In genomic region chr7:130959868-130960267, GRCm38 (mm10) we compare ENCODE assay signal across 7 mouse cellular contexts. TPM values are rescaled to one million over a fixed set of nuclear protein-coding genes. Genes with fewer than 3 reads are reported as not detected.
DNase-seq lines count a peak whose midpoint lies in the region; ATAC-seq and TF ChIP-seq lines count a peak whose summit lies in the region.

No protein-coding gene starts in this region.

- H3K36me3 ChIP-seq in kidney, postnatal 0 days (ENCODE audit: insufficient read depth, low read length): no peaks in the 10 kb centered on the region
- H3K36me3 ChIP-seq in stomach, embryonic 14.5 days (ENCODE audit: control insufficient read depth, insufficient read depth, low read length): no peaks in the 10 kb centered on the region

- H3K9me3 ChIP-seq in kidney, postnatal 0 days (replicated peaks; ENCODE audit: low read length): no peaks in the 10 kb centered on the region
- H3K9me3 ChIP-seq in stomach, embryonic 14.5 days (ENCODE audit: control insufficient read depth, low read depth, low read length): no peaks in the 10 kb centered on the region

- 47% methylated on average over 7 of the region's 7 CpGs for WGBS in kidney, postnatal 0 days
- 17% methylated on average over 7 of the region's 7 CpGs for WGBS in stomach, embryonic 14.5 days

- H3K4me3 ChIP-seq in kidney, postnatal 0 days (replicated peaks; ENCODE audit: low read depth, low read length): no peak overlapping the region
- no peak overlapping the region for H3K4me3 ChIP-seq in stomach, embryonic 14.5 days (ENCODE audit: low read depth, low read length)

- no peak for ATAC-seq in kidney, postnatal 0 days (replicated peaks; ENCODE audit: low FRiP score, low read depth)
- ATAC-seq in stomach, embryonic 14.5 days (ENCODE audit: insufficient number of reproducible peaks, insufficient read depth, low FRiP score, low read depth): peak; percentile 69; the same call in 1 of the 2 replicates

- TF ChIP-seq CTCF in kidney, postnatal 0 days (IDR thresholded peaks at IDR 0.05; ENCODE audit: low read depth): no peak

- DNase-seq in right cerebral cortex, adult 2 months (ENCODE audit: low spot score in 2 of 2): peak; percentile 31 to 49
- DNase-seq in right cerebral cortex, adult 18-20 months: no peak
- DNase-seq in heart, adult 8-10 months (ENCODE audit: low spot score): peak; percentile 87
- DNase-seq in kidney, postnatal 0 days (ENCODE audit: low spot score): peak; percentile 46
- DNase-seq in thymus, adult 18-20 months: no peak
- DNase-seq in cerebellum, adult 11 months: no peak

- H3K4me2 ChIP-seq in kidney, postnatal 0 days (ENCODE audit: low read length): no peak overlapping the region
- no peak overlapping the region for H3K4me2 ChIP-seq in stomach, embryonic 14.5 days (replicated peaks; ENCODE audit: low read depth, low read length)

- no peak overlapping the region for H3K27ac ChIP-seq in kidney, postnatal 0 days
- H3K27ac ChIP-seq in stomach, embryonic 14.5 days (ENCODE audit: low read length): peak overlapping the region; percentile 48; the same call in 1 of the 2 replicates

- H3K27me3 ChIP-seq in kidney, postnatal 0 days (ENCODE audit: insufficient read depth, low read length): no peaks in the 10 kb centered on the region
- no peaks in the 10 kb centered on the region for H3K27me3 ChIP-seq in stomach, embryonic 14.5 days (ENCODE audit: control insufficient read depth, insufficient read depth, low read length)

- H3K4me1 ChIP-seq in kidney, postnatal 0 days (replicated peaks; ENCODE audit: insufficient read depth, low read length): no peaks in the 10 kb centered on the region; the same call in 1 of the 2 replicates
- peaks cover 28% of the 10 kb centered on the region for H3K4me1 ChIP-seq in stomach, embryonic 14.5 days (ENCODE audit: control insufficient read depth, insufficient read depth, low read length)

- H3K9ac ChIP-seq in kidney, postnatal 0 days (ENCODE audit: low read depth, low read length): no peak overlapping the region
- H3K9ac ChIP-seq in stomach, embryonic 14.5 days (replicated peaks; ENCODE audit: low read depth, low read length): no peak overlapping the region

RNA-seq across cellular contexts. Expression of gene Htra1, which starts 24.0 kb away (rescaled TPM):
- 100 to 1,000 TPM in 3 of 4 experiments, 10 to 100 TPM in 1; 96.9 to 118 (median 112) TPM for total RNA-seq in heart, adult 8-10 months (2022)
- 14.5 and 14.8 TPM in 2 replicates for polyA plus RNA-seq in kidney, postnatal 0 days (2015; fragmentation: Nextera tagmentation; extraction: Ambion mirVana)
- 10.2 and 14.7 TPM in 2 replicates for polyA plus RNA-seq in stomach, embryonic 14.5 days (2014; fragmentation: Nextera tagmentation; extraction: Ambion mirVana)

Comparison
In these comparisons a context has a peak if more than half of its experiments do, and no peak if none do; other contexts are left out.
1. DNase-seq: peak in right cerebral cortex, adult 2 months (2 of 2), heart, adult 8-10 months (single experiment) and kidney, postnatal 0 days (single experiment); none in right cerebral cortex, adult 18-20 months (single experiment), thymus, adult 18-20 months (0 of 2) and cerebellum, adult 11 months (single experiment).